Mouse (Mus musculus): ENCODE measurements at regions not wholly inside any gene's neighbourhood (a gene's known extent, or its start where the extent isn't known, plus 50 kb on each side); places are given as distances from the start of the nearest gene placed in this dataset.

- no peak for DNase-seq (ENCODE audit: low spot score)
These were observed 370.5 kb upstream of the Slc7a11 start for GRCm38 (mm10) chr3:50813760-50814400.

- no peak for DNase-seq (ENCODE audit: low spot score)
These were observed 372.3 kb upstream of the Slc7a11 start for GRCm38 (mm10) chr3:50815716-50816115.

- no peak for DNase-seq (ENCODE audit: low spot score)
These were observed 373.1 kb upstream of the Slc7a11 start for GRCm38 (mm10) chr3:50816479-50816878.

- DNase-seq (ENCODE audit: low spot score): no peak
These were observed 373.9 kb upstream of the Slc7a11 start for GRCm38 (mm10) chr3:50817361-50817760.

GRCm38 (mm10) chr3:50820776-50821175 is 377.4 kb upstream of the Slc7a11 start:
- no peak for DNase-seq (ENCODE audit: low spot score)

GRCm38 (mm10) chr3:50825534-50826423 is 382.4 kb upstream of the Slc7a11 start:
- no peak for DNase-seq (ENCODE audit: low spot score)

- DNase-seq (ENCODE audit: low spot score): no peak
These were observed 383.0 kb upstream of the Slc7a11 start for GRCm38 (mm10) chr3:50826424-50826819.

- DNase-seq (ENCODE audit: low spot score): no peak
These were observed 385.8 kb upstream of the Slc7a11 start for GRCm38 (mm10) chr3:50829211-50829610.

GRCm38 (mm10) chr3:50830446-50830845 is 387.0 kb upstream of the Slc7a11 start:
- no peak for DNase-seq (ENCODE audit: low spot score)

GRCm38 (mm10) chr3:50830926-50831325 is 387.5 kb upstream of the Slc7a11 start:
- no peak for DNase-seq (ENCODE audit: low spot score)

GRCm38 (mm10) chr3:50842216-50842615 is 382.0 kb upstream of the Noct start:
- DNase-seq (ENCODE audit: low spot score): no peak

GRCm38 (mm10) chr3:50844835-50845301 is 379.4 kb upstream of the Noct start:
- peak; percentile 51 for DNase-seq (ENCODE audit: low spot score)

GRCm38 (mm10) chr3:50845311-50845710 is 378.9 kb upstream of the Noct start:
- DNase-seq (ENCODE audit: low spot score): peak; percentile 16

GRCm38 (mm10) chr3:50848528-50848927 is 375.7 kb upstream of the Noct start:
- DNase-seq (ENCODE audit: low spot score): no peak

GRCm38 (mm10) chr3:50851083-50851637 is 373.1 kb upstream of the Noct start:
- no peak for DNase-seq (ENCODE audit: low spot score)

GRCm38 (mm10) chr3:50867105-50867504 is 357.1 kb upstream of the Noct start:
- DNase-seq (ENCODE audit: low spot score): no peak

- no peak for DNase-seq (ENCODE audit: low spot score)
These were observed 355.0 kb upstream of the Noct start for GRCm38 (mm10) chr3:50869211-50869610.

- DNase-seq (ENCODE audit: low spot score): no peak
These were observed 345.2 kb upstream of the Noct start for GRCm38 (mm10) chr3:50879050-50879449.

- no peak for DNase-seq (ENCODE audit: low spot score)
These were observed 344.7 kb upstream of the Noct start for GRCm38 (mm10) chr3:50879595-50879994.

- peak; percentile 16 for DNase-seq (ENCODE audit: low spot score)
These were observed 342.6 kb upstream of the Noct start for GRCm38 (mm10) chr3:50881437-50882248.

- DNase-seq (ENCODE audit: low spot score): no peak
These were observed 342.0 kb upstream of the Noct start for GRCm38 (mm10) chr3:50882249-50882733.

- no peak for DNase-seq (ENCODE audit: low spot score)
These were observed 337.9 kb upstream of the Noct start for GRCm38 (mm10) chr3:50886336-50886735.

Data from retina, embryonic 14.5 days (tissue).